Mouse (Mus musculus): ENCODE results near the gene Kcnh4.

DNA sequence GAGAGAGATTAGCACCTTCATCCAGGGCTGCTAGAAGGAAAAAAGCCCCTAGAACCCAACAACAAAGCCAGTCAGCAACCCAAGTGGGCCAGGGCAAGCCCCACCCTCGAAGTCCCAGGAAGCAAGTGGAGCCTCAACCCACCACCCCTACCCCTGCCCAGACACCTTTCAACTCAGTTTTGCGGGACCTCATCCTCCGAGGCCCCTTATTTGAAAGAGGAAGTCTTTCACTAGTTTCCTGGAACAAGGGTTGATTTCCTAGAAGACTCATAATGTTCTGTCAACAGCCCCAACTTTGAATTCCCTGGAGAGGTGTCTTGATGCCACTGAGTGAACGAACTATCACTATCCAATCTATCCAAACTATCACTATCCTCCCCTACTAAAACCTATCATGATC is 29.8 kb downstream of the Kcnh4 start:
- TF ChIP-seq CTCF (IDR thresholded peaks at IDR 0.05; ENCODE audit: low read depth) (no peak), EP300 (IDR thresholded peaks at IDR 0.05; ENCODE audit: low read depth) (no peak)
